Mouse (Mus musculus): ENCODE data around the gene Ldlrad3. TPM values are rescaled to one million over a fixed set of nuclear protein-coding genes. Genes with fewer than 3 reads are reported as not detected.

Ldlrad3 gene
- total and polyA plus RNA-seq, 3 experiments, result 3.5 to 6.1 TPM; not detected in 1

GRCm38 (mm10) chr2:102121440-102122145, 64.6 kb downstream of the Ldlrad3 start:
- H3K27ac ChIP-seq (ENCODE audit: control insufficient read depth, low read depth, low read length), result no peak overlapping the region
- H3K4me3 ChIP-seq (ENCODE audit: control insufficient read depth in 1 of 2, insufficient read depth in 1 of 2, low read depth in 2 of 2, low read length in 2 of 2), result no peak overlapping the region
- no peaks in the 10 kb centered on the region; the same call in 1 of the 2 replicates for H3K79me2 ChIP-seq (ENCODE audit: control insufficient read depth, insufficient read depth, low read length, poor library complexity)
- H3K36me3 ChIP-seq (ENCODE audit: control insufficient read depth in 1 of 2, insufficient read depth in 2 of 2, low read length in 2 of 2), result no peaks in the 10 kb centered on the region
- no peak for DNase-seq (ENCODE audit: low read depth, low spot score)
- no peaks in the 10 kb centered on the region for H3K4me1 ChIP-seq (ENCODE audit: control insufficient read depth in 1 of 2, insufficient read depth in 2 of 2, low read length in 2 of 2)
- no peaks in the 10 kb centered on the region for H3K27me3 ChIP-seq (ENCODE audit: control insufficient read depth in 1 of 2, insufficient read depth in 2 of 2, low read length in 2 of 2)
- TF ChIP-seq JUND (IDR thresholded peaks at IDR 0.05; ENCODE audit: low read depth, low read length) (no peak), MYB (IDR thresholded peaks at IDR 0.05; ENCODE audit: low read depth, low read length) (no peak), ZC3H11A (IDR thresholded peaks at IDR 0.05; ENCODE audit: low read depth, low read length) (no peak), RCOR1 (IDR thresholded peaks at IDR 0.05; ENCODE audit: low read depth, low read length) (no peak), ZKSCAN1 (IDR thresholded peaks at IDR 0.05; ENCODE audit: low read depth, low read length) (no peak), POLR2AphosphoS5 (IDR thresholded peaks at IDR 0.05; ENCODE audit: borderline replicate concordance, low read depth, low read length) (no peak), ZNF384 (IDR thresholded peaks at IDR 0.05; ENCODE audit: low read depth, low read length) (no peak), NELFE (IDR thresholded peaks at IDR 0.05; ENCODE audit: low read depth, low read length) (no peak), USF1 (IDR thresholded peaks at IDR 0.05; ENCODE audit: low read depth, low read length) (no peak), UBTF (IDR thresholded peaks at IDR 0.05; ENCODE audit: borderline replicate concordance, insufficient read depth, low read depth, low read length) (no peak), ZMIZ1 (IDR thresholded peaks at IDR 0.05; ENCODE audit: low read depth, low read length) (no peak), E2F4 (IDR thresholded peaks at IDR 0.05; ENCODE audit: borderline replicate concordance, low read depth, low read length) (no peak), CHD2 (IDR thresholded peaks at IDR 0.05; ENCODE audit: low read length) (no peak), BHLHE40 (IDR thresholded peaks at IDR 0.05; ENCODE audit: borderline replicate concordance, low read depth, low read length) (no peak), KAT2A (conservative IDR thresholded peaks at IDR 0.05; ENCODE audit: low read depth, low read length) (no peak), RAD21 (IDR thresholded peaks at IDR 0.05; ENCODE audit: low read depth, low read length) (no peak), CTCF (IDR thresholded peaks at IDR 0.05 in 2 of 3, conservative IDR thresholded peaks at IDR 0.05 in 1 of 3; ENCODE audit: control insufficient read depth in 1 of 3, insufficient read depth in 1 of 3, low read depth in 2 of 3, low read length in 3 of 3, poor library complexity in 1 of 3, severe bottlenecking in 1 of 3) (no peak), SIN3A (IDR thresholded peaks at IDR 0.05; ENCODE audit: low read length) (no peak)
- no peak overlapping the region for H3K9ac ChIP-seq (ENCODE audit: control insufficient read depth, low read depth, low read length, poor library complexity, severe bottlenecking)
- H3K9me3 ChIP-seq (replicated peaks; ENCODE audit: insufficient read depth, low read length), result no peaks in the 10 kb centered on the region

GRCm38 (mm10) chr2:102119751-102120505, 66.3 kb downstream of the Ldlrad3 start:
- no peak for DNase-seq (ENCODE audit: low read depth, low spot score)

More at GRCm38 (mm10) chr2:102119751-102120505, 66.3 kb downstream of the Ldlrad3 start:
- Histone ChIP-seq H3K4me3 (ENCODE audit: control insufficient read depth in 1 of 2, insufficient read depth in 1 of 2, low read depth in 2 of 2, low read length in 2 of 2) (no peak overlapping the region), H3K79me2 (ENCODE audit: control insufficient read depth, insufficient read depth, low read length, poor library complexity) (no peaks in the 10 kb centered on the region; the same call in 1 of the 2 replicates), H3K4me1 (ENCODE audit: control insufficient read depth in 1 of 2, insufficient read depth in 2 of 2, low read length in 2 of 2) (no peaks in the 10 kb centered on the region), H3K27me3 (ENCODE audit: control insufficient read depth in 1 of 2, insufficient read depth in 2 of 2, low read length in 2 of 2) (no peaks in the 10 kb centered on the region), H3K9me3 (replicated peaks; ENCODE audit: insufficient read depth, low read length) (no peaks in the 10 kb centered on the region), H3K9ac (ENCODE audit: control insufficient read depth, low read depth, low read length, poor library complexity, severe bottlenecking) (no peak overlapping the region), H3K27ac (ENCODE audit: control insufficient read depth, low read depth, low read length) (no peak overlapping the region), H3K36me3 (ENCODE audit: control insufficient read depth in 1 of 2, insufficient read depth in 2 of 2, low read length in 2 of 2) (no peaks in the 10 kb centered on the region)
- TF ChIP-seq POLR2A (IDR thresholded peaks at IDR 0.05; ENCODE audit: control insufficient read depth in 1 of 2, insufficient read depth in 1 of 2, low read depth in 1 of 2, low read length in 2 of 2, poor library complexity in 1 of 2), result no peak
- TF ChIP-seq E2F4 (IDR thresholded peaks at IDR 0.05; ENCODE audit: borderline replicate concordance, low read depth, low read length), result no peak
- no peak for TF ChIP-seq MAZ (IDR thresholded peaks at IDR 0.05; ENCODE audit: low read depth, low read length)
- no peak for TF ChIP-seq CHD2 (IDR thresholded peaks at IDR 0.05; ENCODE audit: low read length)
